Mouse (Mus musculus) left cerebral cortex, postnatal 14 days (tissue): ENCODE results near the gene Pstk. TPM values are rescaled to one million over a fixed set of nuclear protein-coding genes. Genes with fewer than 3 reads are reported as not detected.
"Not testable (repeated sequence)": the region's sequence is repeated elsewhere in the genome, so short reads cannot be mapped to it uniquely, and the experiment has no call there.

Experiments
- DNase-seq, 2 experiments: peaks; one replicate each; pipeline ENCODE4 v3.0.0; 2021 to 2022; ENCODE audit warnings: low spot score in 2 of 2, mixed read lengths in 1 of 2
- intact Hi-C: fragments of 180-260 bp; cut with DNase I; formaldehyde crosslinking; loops from one replicate; pipeline ENCODE4 v1.15.1; 2025
- total RNA-seq, 2 experiments: library from RNA; stranded (reverse); gene quantifications; 2 replicates each; pipeline ENCODE4 v1.2.3; 2021

Pstk gene
- total RNA-seq, 2 experiments from 2014 or later: 40.9 to 49.8 TPM

DNA sequence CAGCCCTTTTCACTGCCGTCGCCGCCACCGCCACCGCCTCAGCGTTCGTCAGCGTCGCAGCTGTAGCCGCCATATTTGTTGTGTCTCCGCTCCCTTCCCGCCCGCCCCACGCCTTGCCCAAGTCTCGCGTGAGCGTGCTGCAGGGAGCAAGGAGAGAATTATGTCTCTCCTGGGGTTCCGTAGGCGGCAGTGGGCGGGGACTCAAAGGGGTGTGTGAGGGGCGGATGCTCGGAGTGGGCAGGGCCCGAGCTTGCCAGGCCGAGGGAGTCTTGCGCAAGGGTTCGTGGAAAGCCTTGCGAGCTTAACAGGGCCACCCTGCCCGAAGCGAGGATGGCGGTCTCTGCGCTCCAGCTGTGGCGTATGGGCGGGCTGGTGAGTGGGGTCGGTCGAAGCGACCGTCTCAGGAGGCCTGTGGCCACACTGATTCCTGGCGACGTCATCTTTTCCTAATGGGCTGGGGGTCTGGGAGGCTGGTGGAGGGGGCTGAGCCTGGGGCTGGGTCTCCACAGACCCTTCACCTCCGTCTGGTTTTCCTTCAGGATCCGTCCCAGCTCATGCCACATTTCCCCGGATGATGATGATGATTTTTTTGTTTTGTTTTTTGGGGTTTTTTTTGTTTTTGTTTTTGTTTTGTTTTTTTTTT lies 39.6 kb downstream of the Pstk start, which contains the start of the genes Ikzf5 and Acadsb:
TSS of gene Ikzf5 (minus strand) at position 106 of the 643 bp plus-strand sequence.
TSS of gene Acadsb (plus strand) at position 186 of the 643 bp plus-strand sequence.
- intact Hi-C loops: no loop called here

DNA sequence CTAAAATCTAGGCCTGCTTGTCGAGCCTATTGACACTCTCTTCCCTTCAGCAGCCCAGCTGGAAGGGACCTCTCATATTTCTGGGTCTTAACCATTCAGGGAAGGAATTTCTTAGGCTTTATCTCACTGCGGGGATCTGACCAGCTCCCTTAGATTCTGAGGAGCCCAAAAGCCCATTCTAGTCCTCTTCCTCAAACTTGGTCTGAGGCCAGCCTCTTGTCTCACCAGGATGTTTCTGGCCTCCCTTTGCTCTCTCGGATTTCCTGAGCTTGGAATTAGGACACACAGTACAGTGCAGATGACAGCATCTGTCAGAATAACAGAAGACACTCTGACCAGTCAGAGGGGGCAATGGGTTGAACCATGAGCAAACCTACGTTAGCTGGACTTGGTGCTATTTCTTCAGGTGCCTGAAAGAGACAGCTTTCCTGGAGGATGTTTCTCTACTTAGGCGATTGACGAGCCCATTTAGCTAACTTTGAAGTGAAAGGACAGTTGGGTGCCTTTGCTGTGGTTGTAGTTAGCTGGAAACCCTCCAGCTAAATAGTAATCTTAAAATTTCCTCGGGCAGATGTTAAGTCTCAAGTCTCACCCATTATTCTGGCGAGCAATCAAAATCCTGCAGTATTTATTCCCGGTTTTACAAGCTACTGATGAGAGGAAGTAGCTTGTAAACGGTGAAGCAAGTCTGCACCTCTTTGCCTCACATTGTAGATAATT lies 40.4 kb downstream of the Pstk start:
- DNase-seq: no peak
- intact Hi-C loops: no loop called here

More for the DNA sequence above, 39.6 kb downstream of the Pstk start, which contains the start of the genes Ikzf5 and Acadsb:
- peak; percentile 97 to 98 for DNase-seq

DNA sequence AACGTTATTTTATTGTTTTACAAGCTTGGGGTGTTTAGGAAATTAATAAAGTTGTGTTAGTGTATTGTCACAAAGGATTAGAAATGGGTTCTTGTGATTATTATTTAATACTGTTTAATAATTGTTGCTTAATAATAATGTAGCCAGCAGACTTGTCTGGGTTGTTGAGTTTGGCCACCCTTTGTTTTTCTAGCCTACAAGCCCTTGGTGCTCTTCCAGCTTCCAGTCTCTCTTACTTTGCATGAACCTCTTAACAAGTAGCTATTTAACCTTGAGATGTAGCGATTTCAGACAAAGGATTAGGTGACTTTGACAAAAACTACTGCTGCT lies 41.0 kb downstream of the Pstk start:
- intact Hi-C loops: no loop called here
- DNase-seq: no peak

- DNase-seq, intact Hi-C loops: not testable (repeated sequence)
Observed at GRCm38 (mm10) chr7:131416742-131417141, 45.8 kb downstream of the Pstk start.

GRCm38 (mm10) chr7:131417605-131418004 lies 46.7 kb downstream of the Pstk start:
- intact Hi-C loops: no loop called here
- DNase-seq: no peak

DNA sequence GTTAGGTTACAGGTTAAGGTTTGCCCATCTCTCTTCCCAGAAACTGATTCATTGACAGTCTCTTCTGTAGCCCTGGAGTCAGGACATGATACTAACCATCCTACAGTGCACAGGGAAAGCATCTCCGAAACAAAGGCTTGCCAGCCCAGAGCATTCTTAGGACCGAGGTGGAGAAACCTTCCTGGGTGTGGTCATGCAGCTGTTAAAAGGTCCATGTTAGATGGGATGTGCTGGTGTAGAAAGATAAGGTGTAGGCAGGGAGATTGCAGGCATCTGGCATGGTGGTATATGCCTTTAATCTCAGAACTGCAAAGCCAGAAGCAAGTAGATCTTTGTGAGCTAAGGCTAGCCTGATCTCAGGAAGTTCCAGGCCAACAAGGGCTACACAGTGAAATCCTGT lies 54.0 kb downstream of the Pstk start:
- intact Hi-C loops: no loop called here
- no peak for DNase-seq

GRCm38 (mm10) chr7:131427331-131427730 lies 56.4 kb downstream of the Pstk start:
- no peak for DNase-seq
- intact Hi-C loops: no loop called here

DNA sequence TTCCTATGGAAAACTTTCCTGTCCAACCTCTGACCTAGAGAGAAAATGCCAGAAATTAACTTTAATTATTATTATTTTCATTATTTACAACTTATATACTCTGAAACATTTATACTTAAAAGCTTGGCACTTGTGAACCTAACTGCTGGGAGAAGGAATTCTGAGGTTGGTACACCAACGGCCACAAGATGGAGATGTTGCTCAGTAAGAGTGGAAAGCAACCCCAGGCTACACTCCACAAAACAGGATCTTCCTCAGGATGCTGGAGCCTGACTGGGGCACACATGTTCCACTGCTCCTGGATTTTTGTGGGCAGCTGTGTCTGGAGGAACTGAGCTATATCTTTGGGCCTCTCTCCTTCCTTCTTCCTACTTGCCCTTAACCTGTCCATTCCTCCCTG lies 61.3 kb downstream of the Pstk start:
- DNase-seq: peak; percentile 70 to 74
- intact Hi-C loops: loop anchor here (2.0 to 10.0 kb wide), 2 partner anchors 133 to 451 kb away; partner anchors contain the start of gene Bub3

DNA sequence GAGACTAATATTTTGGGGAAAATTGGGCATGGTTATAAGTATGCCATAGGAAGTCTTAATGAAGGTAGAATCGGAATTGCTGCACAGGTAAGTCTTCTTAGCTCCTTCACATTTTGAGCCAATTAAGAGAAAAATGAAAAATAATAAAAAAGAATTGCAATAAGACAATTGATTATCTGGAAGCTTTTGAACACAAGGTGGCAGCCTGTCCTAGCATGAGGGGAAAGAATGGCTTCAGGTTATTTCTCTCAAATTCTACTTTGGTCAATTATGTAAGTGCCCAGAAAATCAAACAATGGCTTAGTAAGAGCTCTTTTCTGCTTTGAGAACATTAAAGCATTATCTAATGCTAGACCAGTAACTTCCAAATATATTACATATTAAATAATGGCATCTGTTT lies 63.3 kb downstream of the Pstk start:
- intact Hi-C loops: loop anchor here (10.0 kb wide), 1 partner anchor 131 kb away; the partner anchor contains the start of gene Bub3
- DNase-seq: no peak

DNA sequence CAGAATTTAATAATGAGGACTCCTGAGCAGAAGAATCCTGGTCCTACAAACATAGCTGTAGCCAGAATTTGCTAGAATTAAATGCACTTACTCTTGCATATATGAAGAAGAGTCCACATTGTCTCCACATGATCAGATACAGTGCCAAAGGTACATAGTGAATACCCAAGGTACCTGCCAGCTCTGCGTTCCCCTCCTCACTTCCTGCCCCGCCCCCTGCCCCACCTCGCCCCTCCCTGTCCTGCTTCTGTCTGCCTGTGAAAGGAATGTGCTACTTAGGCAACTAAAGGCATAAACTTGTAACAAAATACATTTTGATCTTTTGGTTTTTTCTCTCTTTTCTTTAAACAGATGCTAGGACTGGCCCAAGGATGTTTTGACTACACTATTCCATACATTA lies 66.1 kb downstream of the Pstk start:
- no peak for DNase-seq
- intact Hi-C loops: loop anchor here (10.0 kb wide), 1 partner anchor 128 kb away; the partner anchor contains the start of gene Bub3

Other genes with a start within 250 kb of the Pstk start
- gene 4933402N03Rik, start 224.8 kb upstream of the Pstk start, total RNA-seq: not detected
- not detected for gene 5430419D17Rik, start 196.7 kb upstream of the Pstk start, total RNA-seq
- under 1 TPM; 0.15 to 0.20 TPM for gene Cuzd1, start 48.8 kb upstream of the Pstk start, total RNA-seq
- gene Fam24b, start 41.6 kb upstream of the Pstk start, total RNA-seq: under 1 TPM in 1 of 2 experiments, not detected in 1; 0.89 TPM
- not detected for gene Fam24a, start 37.3 kb upstream of the Pstk start, total RNA-seq
- 10 to 100 TPM; 21.7 to 26.0 TPM for gene 2310057M21Rik, start 8.4 kb upstream of the Pstk start, total RNA-seq
- gene Ikzf5, start 39.4 kb downstream of the Pstk start, total RNA-seq: 10 to 100 TPM; 45.1 to 45.9 TPM
- gene Acadsb, start 39.5 kb downstream of the Pstk start, total RNA-seq: 10 to 100 TPM; 68.4 to 68.8 TPM
- gene Hmx3, start 171.7 kb downstream of the Pstk start, total RNA-seq: not detected
- gene Hmx2, start 177.6 kb downstream of the Pstk start, total RNA-seq: not detected
- gene Bub3, start 189.1 kb downstream of the Pstk start, total RNA-seq: 10 to 100 TPM; 55.4 to 56.8 TPM